Mouse (Mus musculus): ENCODE data around the gene En1.

The En1 gene

GRCm38 (mm10) chr1:120602031-120602730, at the start of gene En1:
TSS of gene En1 (plus strand) at chr1:120602418.
- no peak for DNase-seq (ENCODE audit: low spot score in 2 of 2)

- DNase-seq (ENCODE audit: low spot score in 2 of 2), result no peak
These were observed 45.0 kb upstream of the En1 start for GRCm38 (mm10) chr1:120556926-120557846.

GRCm38 (mm10) chr1:120558341-120559285, 43.6 kb upstream of the En1 start:
- DNase-seq (ENCODE audit: low spot score in 2 of 2), result no peak

GRCm38 (mm10) chr1:120559911-120560310, 42.3 kb upstream of the En1 start:
- DNase-seq (ENCODE audit: low spot score in 2 of 2), result no peak

GRCm38 (mm10) chr1:120581306-120581705, 20.9 kb upstream of the En1 start:
- DNase-seq (ENCODE audit: low spot score in 2 of 2), result no peak

GRCm38 (mm10) chr1:120585481-120585880, 16.7 kb upstream of the En1 start:
- no peak for DNase-seq (ENCODE audit: low spot score in 2 of 2)

GRCm38 (mm10) chr1:120586500-120587110, 15.6 kb upstream of the En1 start:
- DNase-seq (ENCODE audit: low spot score in 2 of 2), result peak in 1 of 2 experiments; percentile 71

- DNase-seq (ENCODE audit: low spot score in 2 of 2), result no peak
These were observed 14.8 kb upstream of the En1 start for GRCm38 (mm10) chr1:120587431-120587830.

- no peak for DNase-seq (ENCODE audit: low spot score in 2 of 2)
These were observed 14.3 kb upstream of the En1 start for GRCm38 (mm10) chr1:120587960-120588359.

GRCm38 (mm10) chr1:120588362-120589027, 13.7 kb upstream of the En1 start:
- DNase-seq (ENCODE audit: low spot score in 2 of 2), result no peak

- DNase-seq (ENCODE audit: low spot score in 2 of 2), result no peak
These were observed 8.8 kb upstream of the En1 start for GRCm38 (mm10) chr1:120593236-120593919.

GRCm38 (mm10) chr1:120594603-120595002, 7.6 kb upstream of the En1 start:
- DNase-seq (ENCODE audit: low spot score in 2 of 2), result no peak

GRCm38 (mm10) chr1:120595471-120596240, 6.6 kb upstream of the En1 start:
- no peak for DNase-seq (ENCODE audit: low spot score in 2 of 2)

- no peak for DNase-seq (ENCODE audit: low spot score in 2 of 2)
These were observed 5.9 kb upstream of the En1 start for GRCm38 (mm10) chr1:120596319-120596718.

- no peak for DNase-seq (ENCODE audit: low spot score in 2 of 2)
These were observed 5.4 kb upstream of the En1 start for GRCm38 (mm10) chr1:120596784-120597183.

GRCm38 (mm10) chr1:120597271-120597670, 4.9 kb upstream of the En1 start:
- DNase-seq (ENCODE audit: low spot score in 2 of 2), result no peak

- DNase-seq (ENCODE audit: low spot score in 2 of 2), result no peak
These were observed 3.9 kb upstream of the En1 start for GRCm38 (mm10) chr1:120598196-120598940.

- DNase-seq (ENCODE audit: low spot score in 2 of 2), result no peak
These were observed 2.7 kb upstream of the En1 start for GRCm38 (mm10) chr1:120599321-120600148.

All from frontal cortex, postnatal 36 days (tissue).